Comparison of ENCODE assay signal across 8 mouse cellular contexts in genomic region chr16:17508546-17509239, GRCm38 (mm10). TPM values are rescaled to one million over a fixed set of nuclear protein-coding genes. Genes with fewer than 3 reads are reported as not detected.
A peak's percentile ranks its signal among the peaks of the same experiment; 100 is the strongest.
DNase-seq lines count a peak whose midpoint lies in the region; ATAC-seq and TF ChIP-seq lines count a peak whose summit lies in the region.

Gene Lztr1, plus strand, starts transcription at chr16:17508688.

- peaks cover 4% of the 10 kb centered on the region for H3K4me1 ChIP-seq in bone marrow, adult 2 months (ENCODE audit: control insufficient read depth, insufficient read depth, low read length)
- peaks cover 14% of the 10 kb centered on the region for H3K4me1 ChIP-seq in embryonic facial prominence, embryonic 15.5 days
- peaks cover 7% of the 10 kb centered on the region for H3K4me1 ChIP-seq in kidney, embryonic 14.5 days (ENCODE audit: control insufficient read depth, insufficient read depth, low read length)
- peaks cover 13% of the 10 kb centered on the region for H3K4me1 ChIP-seq in limb, embryonic 15.5 days

- ATAC-seq in embryonic facial prominence, embryonic 15.5 days (ENCODE audit: insufficient number of reproducible peaks, low FRiP score, low TSS enrichment, low read depth), result peak; percentile 95
- ATAC-seq in kidney, embryonic 14.5 days (ENCODE audit: low FRiP score, low TSS enrichment), result peak; percentile 98
- ATAC-seq in limb, embryonic 15.5 days (ENCODE audit: insufficient number of reproducible peaks, low FRiP score, low TSS enrichment, low read depth), result peak; percentile 93

- TF ChIP-seq POLR2A in bone marrow, adult 2 months (IDR thresholded peaks at IDR 0.05; ENCODE audit: borderline replicate concordance, control insufficient read depth, low read depth, low read length), result peak; percentile 58; the same call in 1 of the 2 replicates

- peak within 1 kb of the TSS; percentile 96 for H3K4me3 ChIP-seq in bone marrow, adult 2 months (replicated peaks; ENCODE audit: control insufficient read depth, low read depth, low read length)
- H3K4me3 ChIP-seq in embryonic facial prominence, embryonic 15.5 days (replicated peaks), result peak within 1 kb of the TSS; percentile 83
- H3K4me3 ChIP-seq in kidney, embryonic 14.5 days (ENCODE audit: low read length), result peak within 1 kb of the TSS; percentile 63
- H3K4me3 ChIP-seq in limb, embryonic 15.5 days, result peak within 1 kb of the TSS; percentile 67

- H3K27ac ChIP-seq in bone marrow, adult 2 months (ENCODE audit: control insufficient read depth, insufficient read depth, low read depth, low read length, poor library complexity), result peak within 1 kb of the TSS; percentile 84
- H3K27ac ChIP-seq in embryonic facial prominence, embryonic 15.5 days (replicated peaks), result peak within 1 kb of the TSS; percentile 96
- peak within 1 kb of the TSS; percentile 68; the same call in 1 of the 2 replicates for H3K27ac ChIP-seq in kidney, embryonic 14.5 days (ENCODE audit: low read depth, low read length)
- peak within 1 kb of the TSS; percentile 92 for H3K27ac ChIP-seq in limb, embryonic 15.5 days

- peak; percentile 95 for DNase-seq in 416B (ENCODE audit: low read depth)
- peak; percentile 82 to 89 for DNase-seq in heart, adult 9 months (ENCODE audit: low spot score in 2 of 2)
- DNase-seq in monocyte, adult 2 months (ENCODE audit: low read depth in 1 of 2, low spot score in 2 of 2), result peak; percentile 59 to 70
- DNase-seq in spleen, postnatal 36 days (ENCODE audit: low spot score in 2 of 2), result peak; percentile 84 to 86

- H3K36me3 ChIP-seq in embryonic facial prominence, embryonic 15.5 days, result peaks cover 27% of the 10 kb centered on the region
- H3K36me3 ChIP-seq in kidney, embryonic 14.5 days (ENCODE audit: control insufficient read depth, insufficient read depth, low read length), result peaks cover 18% of the 10 kb centered on the region
- H3K36me3 ChIP-seq in limb, embryonic 15.5 days, result peaks cover 31% of the 10 kb centered on the region

- H3K9ac ChIP-seq in embryonic facial prominence, embryonic 15.5 days, result peak within 1 kb of the TSS; percentile 82
- peak within 1 kb of the TSS; percentile 75 for H3K9ac ChIP-seq in kidney, embryonic 14.5 days (ENCODE audit: low read depth, low read length)
- peak within 1 kb of the TSS; percentile 64 for H3K9ac ChIP-seq in limb, embryonic 15.5 days

- TF ChIP-seq CTCF in bone marrow, adult 2 months (IDR thresholded peaks at IDR 0.05; ENCODE audit: control insufficient read depth, insufficient read depth, low read length), result no peak

- no peaks in the 10 kb centered on the region for H3K27me3 ChIP-seq in embryonic facial prominence, embryonic 15.5 days
- no peaks in the 10 kb centered on the region for H3K27me3 ChIP-seq in kidney, embryonic 14.5 days (ENCODE audit: control insufficient read depth, insufficient read depth, low read length)
- H3K27me3 ChIP-seq in limb, embryonic 15.5 days, result no peaks in the 10 kb centered on the region

- H3K4me2 ChIP-seq in embryonic facial prominence, embryonic 15.5 days (replicated peaks), result peak within 1 kb of the TSS; percentile 78
- peak within 1 kb of the TSS; percentile 61 for H3K4me2 ChIP-seq in kidney, embryonic 14.5 days (replicated peaks; ENCODE audit: low read depth, low read length)
- peak within 1 kb of the TSS; percentile 72 for H3K4me2 ChIP-seq in limb, embryonic 15.5 days

- under 1% methylated on average over 50 of the region's 50 CpGs for WGBS in bone marrow, adult 2 months
- WGBS in embryonic facial prominence, embryonic 15.5 days, result under 1% methylated on average over 50 of the region's 50 CpGs
- WGBS in kidney, embryonic 14.5 days, result 1% methylated on average over 50 of the region's 50 CpGs
- WGBS in limb, embryonic 15.5 days, result under 1% methylated on average over 50 of the region's 50 CpGs

- no peaks in the 10 kb centered on the region for H3K9me3 ChIP-seq in embryonic facial prominence, embryonic 15.5 days (replicated peaks)
- H3K9me3 ChIP-seq in kidney, embryonic 14.5 days (ENCODE audit: control insufficient read depth, low read length), result no peaks in the 10 kb centered on the region
- no peaks in the 10 kb centered on the region for H3K9me3 ChIP-seq in limb, embryonic 15.5 days

RNA-seq across cellular contexts. Expression of gene Lztr1, which starts in this region (rescaled TPM):
- polyA plus RNA-seq in bone marrow, adult 2 months (2011; ENCODE audit: insufficient read depth, insufficient read length, low replicate concordance, missing spikeins), result 22.2 and 40.6 TPM in 2 replicates
- 89.9 and 91.4 TPM in 2 replicates for polyA plus RNA-seq in embryonic facial prominence, embryonic 15.5 days (2015; fragmentation: Nextera tagmentation; extraction: Ambion mirVana)
- 57.9 and 81.4 TPM in 2 replicates for polyA plus RNA-seq in kidney, embryonic 14.5 days (2014; fragmentation: Nextera tagmentation; extraction: Ambion mirVana)
- 84.2 and 97.8 TPM in 2 replicates for polyA plus RNA-seq in limb, embryonic 15.5 days (2015; fragmentation: Nextera tagmentation; extraction: Ambion mirVana)

Comparison
In these comparisons a context has a peak if more than half of its experiments do, and no peak if none do; other contexts are left out.
1. Peak in every context shown above with its lines: DNase-seq, ATAC-seq, H3K4me3 ChIP-seq and H3K27ac ChIP-seq.